Comparison of ENCODE assay signal across 7 mouse cellular contexts in the genomic region with DNA sequence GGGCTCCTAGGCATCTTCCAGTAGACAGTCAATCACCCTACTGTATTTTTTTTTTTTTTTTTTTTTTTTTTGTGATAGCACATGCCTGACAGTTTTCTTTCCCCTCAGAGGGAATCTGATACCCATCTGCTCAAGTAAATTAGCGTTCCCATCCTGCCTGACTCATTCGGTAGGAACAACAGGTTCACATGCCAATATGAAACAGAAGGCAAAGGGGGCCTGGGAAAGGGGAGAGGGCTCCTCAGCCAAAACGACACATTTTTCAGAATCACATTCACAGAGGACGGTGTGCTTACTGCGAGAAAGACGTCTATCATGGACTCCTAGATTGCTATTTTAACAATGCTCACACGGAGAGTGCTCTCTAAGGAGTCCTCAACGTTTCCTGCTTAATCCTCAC. TPM values are rescaled to one million over a fixed set of nuclear protein-coding genes. Genes with fewer than 3 reads are reported as not detected.
DNase-seq lines count a peak whose midpoint lies in the region; ATAC-seq and TF ChIP-seq lines count a peak whose summit lies in the region.

No protein-coding gene starts in this region.

- peak overlapping the region; percentile 84 for H3K9ac ChIP-seq in intestine, embryonic 14.5 days (ENCODE audit: low read length)
- H3K9ac ChIP-seq in midbrain, embryonic 14.5 days (replicated peaks; ENCODE audit: low read length), result peak overlapping the region; percentile 90

- 6% methylated on average over 8 of the region's 8 CpGs for WGBS in lung, adult 2 months
- WGBS in embryonic facial prominence, embryonic 10.5 days, result 2% methylated on average over 8 of the region's 8 CpGs
- 3% methylated on average over 8 of the region's 8 CpGs for WGBS in intestine, embryonic 14.5 days
- under 1% methylated on average over 8 of the region's 8 CpGs for WGBS in midbrain, embryonic 14.5 days

- peaks cover 15% of the 10 kb centered on the region for H3K36me3 ChIP-seq in embryonic facial prominence, embryonic 10.5 days (replicated peaks)
- no peaks in the 10 kb centered on the region for H3K36me3 ChIP-seq in intestine, embryonic 14.5 days (ENCODE audit: control insufficient read depth, insufficient read depth, low read length)
- H3K36me3 ChIP-seq in midbrain, embryonic 14.5 days (ENCODE audit: control insufficient read depth, insufficient read depth, low read length), result no peaks in the 10 kb centered on the region

- peak overlapping the region; percentile 61 for H3K4me2 ChIP-seq in intestine, embryonic 14.5 days (ENCODE audit: low read length)
- peak overlapping the region; percentile 68 for H3K4me2 ChIP-seq in midbrain, embryonic 14.5 days (ENCODE audit: low read length)

- H3K27ac ChIP-seq in embryonic facial prominence, embryonic 10.5 days (replicated peaks), result peak overlapping the region; percentile 94
- no peak overlapping the region for H3K27ac ChIP-seq in intestine, embryonic 14.5 days (ENCODE audit: low read depth)
- peak overlapping the region; percentile 85; the same call in 1 of the 2 replicates for H3K27ac ChIP-seq in midbrain, embryonic 14.5 days (replicated peaks; ENCODE audit: low read depth, low read length)

- no peak for TF ChIP-seq POLR2A in lung, adult 2 months (IDR thresholded peaks at IDR 0.05; ENCODE audit: borderline replicate concordance, extremely low read depth, low read depth, low read length)

- no peak for ATAC-seq in intestine, embryonic 14.5 days (replicated peaks; ENCODE audit: low FRiP score, low TSS enrichment, low read depth)
- ATAC-seq in midbrain, embryonic 14.5 days (ENCODE audit: low FRiP score, low TSS enrichment), result no peak

- TF ChIP-seq CTCF in lung, adult 2 months (IDR thresholded peaks at IDR 0.05; ENCODE audit: insufficient read depth, low read length), result no peak

- no peaks in the 10 kb centered on the region for H3K4me1 ChIP-seq in lung, adult 2 months (ENCODE audit: control insufficient read depth, insufficient read depth, low read length)
- peaks cover 25% of the 10 kb centered on the region for H3K4me1 ChIP-seq in embryonic facial prominence, embryonic 10.5 days
- peaks cover 10% of the 10 kb centered on the region for H3K4me1 ChIP-seq in intestine, embryonic 14.5 days (replicated peaks; ENCODE audit: control insufficient read depth, insufficient read depth, low read length)
- H3K4me1 ChIP-seq in midbrain, embryonic 14.5 days (ENCODE audit: control insufficient read depth, insufficient read depth, low read length), result peaks cover 13% of the 10 kb centered on the region; the same call in 1 of the 2 replicates

- no peaks in the 10 kb centered on the region for H3K27me3 ChIP-seq in embryonic facial prominence, embryonic 10.5 days (replicated peaks; ENCODE audit: low read depth, poor library complexity, severe bottlenecking)
- H3K27me3 ChIP-seq in intestine, embryonic 14.5 days (replicated peaks; ENCODE audit: control insufficient read depth, insufficient read depth, low read length), result no peaks in the 10 kb centered on the region
- H3K27me3 ChIP-seq in midbrain, embryonic 14.5 days (ENCODE audit: control insufficient read depth, insufficient read depth, low read length), result no peaks in the 10 kb centered on the region

- H3K9me3 ChIP-seq in embryonic facial prominence, embryonic 10.5 days, result no peaks in the 10 kb centered on the region
- H3K9me3 ChIP-seq in intestine, embryonic 14.5 days (ENCODE audit: control insufficient read depth, low read length), result no peaks in the 10 kb centered on the region
- no peaks in the 10 kb centered on the region for H3K9me3 ChIP-seq in midbrain, embryonic 14.5 days (ENCODE audit: control insufficient read depth, low read length)

- peak overlapping the region; percentile 22 for H3K4me3 ChIP-seq in lung, adult 2 months (replicated peaks; ENCODE audit: extremely low read depth, low read depth, low read length)
- H3K4me3 ChIP-seq in embryonic facial prominence, embryonic 10.5 days, result peak overlapping the region; percentile 94
- H3K4me3 ChIP-seq in intestine, embryonic 14.5 days (ENCODE audit: low read depth, low read length), result peak overlapping the region; percentile 71
- H3K4me3 ChIP-seq in midbrain, embryonic 14.5 days (replicated peaks; ENCODE audit: low read depth, low read length), result peak overlapping the region; percentile 86

- no peak for DNase-seq in lung, adult 2 months
- no peak for DNase-seq in lung, postnatal 36 days
- DNase-seq in embryonic facial prominence, embryonic 10.5 days (ENCODE audit: low spot score), result peak; percentile 20
- DNase-seq in intestine, embryonic 14.5 days (ENCODE audit: low spot score), result peak; percentile 58
- DNase-seq in midbrain, embryonic 14.5 days, result peak; percentile 50
- DNase-seq in frontal cortex, postnatal 10 days (ENCODE audit: low spot score in 2 of 2), result no peak
- DNase-seq in adrenal gland, postnatal 4 days (ENCODE audit: low spot score in 2 of 2), result no peak

RNA-seq across cellular contexts. Expression of gene Fbxo10, which starts 0.9 kb away (rescaled TPM):
- polyA plus RNA-seq in lung, adult 2 months (2012; rRNA removed), result 13.0 and 15.2 TPM in 2 replicates
- 16.4 and 16.9 TPM in 2 replicates for polyA plus RNA-seq in embryonic facial prominence, embryonic 10.5 days (2016; fragmentation: Nextera tagmentation; extraction: Ambion mirVana)
- 9.4 and 9.7 TPM in 2 replicates for polyA plus RNA-seq in intestine, embryonic 14.5 days (2014; fragmentation: Nextera tagmentation; extraction: Ambion mirVana)
- 10.5 and 11.2 TPM in 2 replicates for polyA plus RNA-seq in midbrain, embryonic 14.5 days (2014; fragmentation: Nextera tagmentation; extraction: Ambion mirVana)
- total RNA-seq in adrenal gland, postnatal 4 days (2021), result 10 to 100 TPM; 17.8 to 18.8 TPM

RNA-seq across cellular contexts. Expression of gene Tomm5, which starts 24.4 kb away (rescaled TPM):
- 37.3 and 48.5 TPM in 2 replicates for polyA plus RNA-seq in lung, adult 2 months (2012; rRNA removed)
- polyA plus RNA-seq in embryonic facial prominence, embryonic 10.5 days (2016; fragmentation: Nextera tagmentation; extraction: Ambion mirVana), result 227 and 234 TPM in 2 replicates
- polyA plus RNA-seq in intestine, embryonic 14.5 days (2014; fragmentation: Nextera tagmentation; extraction: Ambion mirVana), result 346 and 405 TPM in 2 replicates
- polyA plus RNA-seq in midbrain, embryonic 14.5 days (2014; fragmentation: Nextera tagmentation; extraction: Ambion mirVana), result 157 and 179 TPM in 2 replicates
- 100 to 1,000 TPM; 106 to 109 TPM for total RNA-seq in adrenal gland, postnatal 4 days (2021)

Comparison
In these comparisons a context has a peak if more than half of its experiments do, and no peak if none do; other contexts are left out.
1. DNase-seq: peak in embryonic facial prominence, embryonic 10.5 days (single experiment), intestine, embryonic 14.5 days (single experiment) and midbrain, embryonic 14.5 days (single experiment); none in lung, adult 2 months (single experiment), lung, postnatal 36 days (single experiment), frontal cortex, postnatal 10 days (0 of 2) and adrenal gland, postnatal 4 days (0 of 2).
2. H3K4me3 ChIP-seq: peak in every context shown above with its lines; median percentile 94 in embryonic facial prominence, embryonic 10.5 days; 86 in midbrain, embryonic 14.5 days; 71 in intestine, embryonic 14.5 days; 22 in lung, adult 2 months.